Mouse (Mus musculus) heart, embryonic 16.5 days (tissue): ENCODE measurements at regions not wholly inside any gene's neighbourhood (a gene's known extent, or its start where the extent isn't known, plus 50 kb on each side); places are given as distances from the start of the nearest gene placed in this dataset.

Experiments used
- ATAC-seq: fragments of 200-750 bp; cut with Nextera tagmentation; replicated peaks from 2 replicates; pipeline ENCODE4 v1.8.0; 2017; ENCODE audit warnings: moderate number of reproducible peaks; ENCODE audit not compliant: insufficient read depth, low FRiP score; ENCODE audit errors: extremely low read depth
- H3K27ac ChIP-seq: fragments of 300-500 bp; sonication (generic); 2 replicates; pipeline ENCODE4 v1.5.1; 2014; ENCODE audit warnings: mild to moderate bottlenecking, low read length, control low read depth, moderate library complexity
- H3K27me3 ChIP-seq: fragments of 300-500 bp; sonication (generic); 2 replicates; pipeline ENCODE4 v1.6.1; 2014; ENCODE audit warnings: low read length, mixed read lengths; ENCODE audit not compliant: control insufficient read depth, insufficient read depth
- H3K36me3 ChIP-seq: fragments of 300-500 bp; sonication (generic); 2 replicates; pipeline ENCODE4 v1.6.1; 2014; ENCODE audit not compliant: control insufficient read depth, insufficient read depth
- H3K4me1 ChIP-seq: fragments of 300-500 bp; sonication (generic); 2 replicates; pipeline ENCODE4 v1.6.1; 2014; ENCODE audit warnings: low read length, mixed read lengths; ENCODE audit not compliant: control insufficient read depth, insufficient read depth
- H3K4me2 ChIP-seq: fragments of 300-500 bp; sonication (generic); 2 replicates; pipeline ENCODE4 v1.6.1; 2014; ENCODE audit warnings: low read depth, mild to moderate bottlenecking, control low read depth, low read length
- H3K4me3 ChIP-seq: fragments of 300-500 bp; sonication (generic); 2 replicates; pipeline ENCODE4 v1.5.1; 2014; ENCODE audit warnings: mild to moderate bottlenecking, control low read depth, low read length
- H3K9ac ChIP-seq: fragments of 300-500 bp; sonication (generic); 2 replicates; pipeline ENCODE4 v1.6.1; 2014; ENCODE audit warnings: low read length, control low read depth
- H3K9me3 ChIP-seq: fragments of 300-500 bp; sonication (generic); replicated peaks from 2 replicates; pipeline ENCODE4 v1.6.1; 2016; ENCODE audit warnings: low read length; ENCODE audit not compliant: control insufficient read depth
- WGBS: fragments of 180-500 bp; shearing (Covaris S2); extraction: QIAGEN DNeasy Blood & Tissue Kit; methylation state at CpG from one replicate; pipeline ENCODE4 v1.1.7; 2014; 5-methylcytosine and 5-hydroxymethylcytosine counted together

DNA sequence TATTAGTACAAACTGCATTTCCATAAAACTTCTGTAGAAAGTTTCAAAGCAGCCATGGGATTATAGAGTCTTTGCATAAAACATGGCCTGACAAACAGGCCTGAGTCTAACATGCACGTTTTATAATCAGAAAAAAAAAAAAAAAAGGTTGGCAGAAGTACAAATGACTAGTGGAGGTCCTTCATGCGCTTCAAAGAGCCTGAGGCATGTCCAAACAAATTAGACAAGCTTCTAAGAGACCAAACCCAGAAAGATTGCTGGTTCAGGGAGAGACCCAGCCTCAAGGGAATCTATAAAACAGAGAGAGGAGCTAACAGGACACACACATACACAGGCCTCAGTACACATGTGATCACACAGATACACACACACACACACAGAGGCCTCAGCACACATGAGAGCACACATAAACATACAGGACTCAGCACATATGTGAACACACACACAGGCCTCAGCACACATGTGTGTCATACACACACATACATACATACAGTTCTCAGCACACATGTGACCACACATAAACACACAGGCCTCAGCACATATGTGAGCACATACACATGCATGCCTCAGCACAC, 57.0 kb upstream of the Gnaq start:
- H3K36me3 ChIP-seq: no peaks in the 10 kb centered on the region
- H3K4me1 ChIP-seq: no peaks in the 10 kb centered on the region
- no peak overlapping the region for H3K9ac ChIP-seq
- WGBS: 57% methylated on average over 2 of the region's 2 CpGs
- no peaks in the 10 kb centered on the region for H3K27me3 ChIP-seq
- no peak overlapping the region for H3K27ac ChIP-seq
- no peak for ATAC-seq
- peaks cover 3% of the 10 kb centered on the region; the same call in 1 of the 2 replicates for H3K9me3 ChIP-seq
- H3K4me2 ChIP-seq: no peak overlapping the region
- no peak overlapping the region for H3K4me3 ChIP-seq

DNA sequence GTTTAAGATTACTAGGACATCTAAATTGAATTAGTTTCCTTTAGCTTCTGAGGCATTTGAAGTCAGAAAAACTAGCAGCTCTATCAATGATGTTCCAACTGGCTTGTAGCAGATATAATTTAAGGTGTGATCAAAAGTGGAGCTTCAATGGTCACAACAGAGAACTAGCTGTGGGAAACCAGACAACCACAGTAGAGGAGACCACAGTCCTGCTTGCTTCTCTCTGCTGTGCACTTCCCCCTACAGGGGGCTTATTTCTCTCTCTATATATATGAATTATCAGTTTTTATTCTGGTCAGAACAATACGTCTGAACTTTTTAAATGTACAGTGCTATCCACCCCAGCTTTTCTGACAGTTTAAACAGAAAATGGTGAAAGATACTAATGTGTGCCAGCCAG, 57.6 kb upstream of the Gnaq start:
- Histone ChIP-seq H3K4me1 (no peaks in the 10 kb centered on the region), H3K4me3 (no peak overlapping the region), H3K4me2 (no peak overlapping the region), H3K9ac (no peak overlapping the region), H3K27ac (no peak overlapping the region), H3K9me3 (peaks cover 3% of the 10 kb centered on the region; the same call in 1 of the 2 replicates), H3K36me3 (no peaks in the 10 kb centered on the region), H3K27me3 (no peaks in the 10 kb centered on the region)
- no peak for ATAC-seq
- 74% methylated on average over 1 of the region's 1 CpGs for WGBS

DNA sequence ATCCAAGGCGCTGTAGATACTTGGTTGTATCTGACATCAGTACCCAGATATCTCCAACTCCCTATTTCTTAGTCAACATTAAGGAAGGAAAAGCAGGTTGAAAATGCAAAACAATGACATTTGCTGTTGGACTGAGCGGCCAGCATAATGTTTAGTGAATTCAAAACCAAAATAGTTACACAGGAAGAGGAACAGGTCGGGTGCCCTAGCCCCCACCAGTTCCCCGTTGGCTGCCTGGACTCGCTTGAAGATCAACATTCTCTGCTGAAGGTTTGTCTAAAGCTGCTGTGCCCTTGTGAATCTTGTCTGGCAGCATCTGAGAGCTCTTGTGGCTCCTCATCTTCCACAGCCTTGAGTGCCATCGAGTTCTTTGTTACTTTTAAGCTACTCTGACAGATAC, 65.3 kb upstream of the Gnaq start:
- H3K36me3 ChIP-seq: no peaks in the 10 kb centered on the region
- WGBS: 69% methylated on average over 6 of the region's 6 CpGs
- H3K9ac ChIP-seq: no peak overlapping the region
- H3K9me3 ChIP-seq: peaks cover 3% of the 10 kb centered on the region; the same call in 1 of the 2 replicates
- H3K4me1 ChIP-seq: peaks cover 7% of the 10 kb centered on the region
- no peak for ATAC-seq
- no peak overlapping the region for H3K4me3 ChIP-seq
- H3K4me2 ChIP-seq: no peak overlapping the region
- no peak overlapping the region for H3K27ac ChIP-seq
- 0 out of 2 replicates have a peak, but pooled peaks cover 2% of the 10 kb centered on the region for H3K27me3 ChIP-seq

DNA sequence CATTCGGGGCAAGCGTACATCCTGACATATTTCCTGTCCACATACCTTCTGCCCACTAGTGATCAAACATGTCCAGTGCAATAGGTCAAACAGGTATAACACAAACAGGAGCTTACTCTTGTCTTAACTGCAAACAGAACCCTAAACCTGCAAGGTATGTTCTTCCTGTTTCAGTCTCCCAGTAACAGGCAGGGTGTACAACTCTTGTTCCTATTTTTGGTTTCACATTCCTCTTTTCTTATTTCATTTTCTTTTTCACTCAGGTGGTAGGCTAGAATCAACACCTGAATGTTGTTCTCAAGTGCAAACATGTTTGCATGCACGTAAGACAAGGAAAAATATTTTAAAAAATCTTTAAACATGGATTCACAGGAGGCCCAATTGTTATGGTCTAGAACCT, 67.7 kb upstream of the Gnaq start:
- Histone ChIP-seq H3K27ac (no peak overlapping the region), H3K27me3 (0 out of 2 replicates have a peak, but pooled peaks cover 2% of the 10 kb centered on the region), H3K36me3 (no peaks in the 10 kb centered on the region), H3K9ac (no peak overlapping the region), H3K4me1 (peaks cover 7% of the 10 kb centered on the region), H3K9me3 (no peaks in the 10 kb centered on the region), H3K4me3 (no peak overlapping the region), H3K4me2 (no peak overlapping the region)
- WGBS: 94% methylated on average over 3 of the region's 3 CpGs
- ATAC-seq: no peak

DNA sequence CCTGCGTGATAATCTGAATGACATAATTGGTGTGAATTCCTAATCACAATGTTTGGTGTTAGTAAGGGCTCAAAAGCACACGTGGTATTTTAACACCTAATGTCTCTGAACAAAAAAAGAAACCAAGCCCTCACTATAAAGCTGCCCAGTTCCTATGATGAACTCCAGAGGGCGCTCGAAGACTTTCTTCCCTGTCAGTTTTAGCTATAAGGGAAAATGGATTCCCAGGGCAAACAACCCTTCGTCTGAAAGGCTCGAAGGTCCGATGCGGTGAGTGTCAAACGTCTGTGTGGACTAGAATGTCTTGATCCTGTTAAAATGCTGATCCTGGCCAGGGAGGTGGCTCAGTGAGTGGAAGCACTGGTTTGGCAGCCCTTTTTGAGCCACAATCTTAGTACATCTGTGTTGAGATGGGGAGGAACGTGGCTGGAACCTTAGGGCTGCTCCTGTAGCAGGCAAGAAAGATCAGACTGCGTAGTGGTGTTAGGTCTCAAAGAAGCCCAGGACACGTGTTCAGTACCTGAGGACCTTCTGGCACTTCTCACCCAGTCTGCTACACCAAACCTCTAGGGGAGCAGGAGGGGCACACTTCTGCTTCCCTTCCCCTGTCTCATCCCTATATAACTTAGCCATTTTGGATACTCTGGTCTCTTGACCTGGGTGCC, 68.6 kb upstream of the Gnaq start:
- Histone ChIP-seq H3K4me2 (peak overlapping the region; percentile 68), H3K9me3 (no peaks in the 10 kb centered on the region), H3K27me3 (0 out of 2 replicates have a peak, but pooled peaks cover 2% of the 10 kb centered on the region), H3K36me3 (no peaks in the 10 kb centered on the region), H3K27ac (no peak overlapping the region), H3K4me3 (peak overlapping the region; percentile 36), H3K4me1 (peaks cover 7% of the 10 kb centered on the region), H3K9ac (peak overlapping the region; percentile 53)
- 11% methylated on average over 12 of the region's 12 CpGs for WGBS
- ATAC-seq: peak; percentile 49; the same call in 1 of the 2 replicates

DNA sequence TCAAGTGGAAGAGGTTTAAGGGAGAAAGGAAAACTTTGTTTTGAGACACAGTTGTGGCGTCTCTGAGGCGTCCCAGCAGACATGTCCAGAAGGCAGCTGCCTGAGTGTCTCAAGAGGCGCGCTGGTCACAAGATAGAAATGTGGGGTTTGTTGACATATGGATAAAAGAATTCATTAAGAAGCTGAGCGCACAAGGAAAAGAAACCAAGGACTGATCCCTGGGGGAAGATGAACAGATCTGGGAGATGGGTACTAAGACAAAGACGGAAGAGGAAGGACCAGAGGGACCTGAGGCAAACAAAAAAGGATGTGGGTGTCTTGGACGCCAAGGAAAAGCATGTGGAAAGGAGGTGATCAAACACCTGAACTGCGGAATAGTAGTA, 69.1 kb upstream of the Gnaq start:
- Histone ChIP-seq H3K4me3 (peak overlapping the region; percentile 34), H3K36me3 (no peaks in the 10 kb centered on the region), H3K4me2 (peak overlapping the region; percentile 68), H3K27ac (no peak overlapping the region), H3K9ac (peak overlapping the region; percentile 38; the same call in 1 of the 2 replicates), H3K27me3 (0 out of 2 replicates have a peak, but pooled peaks cover 2% of the 10 kb centered on the region), H3K9me3 (no peaks in the 10 kb centered on the region), H3K4me1 (peaks cover 7% of the 10 kb centered on the region)
- WGBS: 26% methylated on average over 8 of the region's 8 CpGs
- no peak; the same call in 1 of the 2 replicates for ATAC-seq

DNA sequence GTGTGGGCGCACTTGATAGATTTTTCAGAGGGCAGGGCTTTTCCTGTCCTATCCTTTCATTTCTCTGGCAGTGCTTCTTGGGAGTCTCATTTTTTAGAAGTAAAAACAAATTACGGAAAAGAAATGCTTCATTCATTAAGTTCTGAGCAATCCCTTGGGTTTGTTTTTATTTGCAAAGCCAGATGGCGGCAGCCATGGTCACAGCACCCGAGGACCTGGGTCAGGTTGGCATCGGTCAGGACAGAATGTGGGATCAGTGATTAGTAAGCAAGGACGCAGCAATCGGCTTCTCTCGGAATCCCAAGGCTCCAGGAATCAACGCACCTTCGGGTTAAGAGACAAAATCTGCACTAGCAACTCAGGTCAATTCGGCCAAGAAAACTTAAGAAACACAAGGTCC, 70.8 kb upstream of the Gnaq start:
- no peaks in the 10 kb centered on the region for H3K36me3 ChIP-seq
- H3K4me1 ChIP-seq: peaks cover 7% of the 10 kb centered on the region
- ATAC-seq: no peak
- H3K9me3 ChIP-seq: no peaks in the 10 kb centered on the region
- no peak overlapping the region for H3K4me3 ChIP-seq
- no peak overlapping the region for H3K4me2 ChIP-seq
- 77% methylated on average over 11 of the region's 11 CpGs for WGBS
- H3K27ac ChIP-seq: no peak overlapping the region
- H3K9ac ChIP-seq: no peak overlapping the region
- H3K27me3 ChIP-seq: 0 out of 2 replicates have a peak, but pooled peaks cover 2% of the 10 kb centered on the region

DNA sequence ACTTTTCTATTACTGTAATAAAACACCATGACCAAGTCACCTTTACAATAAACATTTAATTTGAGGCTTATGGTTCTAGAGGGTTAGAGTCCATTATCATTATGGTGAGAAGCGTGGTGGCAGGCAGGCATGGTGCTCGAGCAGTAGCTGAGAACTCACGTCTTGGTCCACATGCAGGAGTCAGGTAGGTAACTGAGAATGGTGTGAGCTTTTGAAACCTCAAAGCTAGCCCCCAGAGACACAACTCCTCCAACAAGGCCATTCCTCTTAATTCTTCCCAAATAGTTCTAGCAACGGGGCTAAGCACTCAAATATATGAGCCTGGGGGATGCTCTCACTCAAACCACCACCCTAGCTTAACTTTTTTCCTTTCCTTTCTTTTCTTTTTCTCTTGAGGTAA, 73.6 kb upstream of the Gnaq start:
- whole genome bisulfite sequencing: 84% methylated on average over 4 of the region's 4 CpGs
- H3K36me3 ChIP-seq: no peaks in the 10 kb centered on the region
- H3K4me1 ChIP-seq: peaks cover 7% of the 10 kb centered on the region
- H3K27me3 ChIP-seq: 0 out of 2 replicates have a peak, but pooled peaks cover 2% of the 10 kb centered on the region
- H3K4me3 ChIP-seq: no peak overlapping the region
- H3K9me3 ChIP-seq: no peaks in the 10 kb centered on the region
- H3K27ac ChIP-seq: no peak overlapping the region
- no peak for ATAC-seq
- H3K4me2 ChIP-seq: no peak overlapping the region
- no peak overlapping the region for H3K9ac ChIP-seq
